Mouse (Mus musculus): Measurements from ENCODE around the gene Wdr54. TPM values are rescaled to one million over a fixed set of nuclear protein-coding genes. Genes with fewer than 3 reads are reported as not detected.

The Wdr54 gene
- polyA plus RNA-seq, 1 experiment = 7.3 TPM

DNA sequence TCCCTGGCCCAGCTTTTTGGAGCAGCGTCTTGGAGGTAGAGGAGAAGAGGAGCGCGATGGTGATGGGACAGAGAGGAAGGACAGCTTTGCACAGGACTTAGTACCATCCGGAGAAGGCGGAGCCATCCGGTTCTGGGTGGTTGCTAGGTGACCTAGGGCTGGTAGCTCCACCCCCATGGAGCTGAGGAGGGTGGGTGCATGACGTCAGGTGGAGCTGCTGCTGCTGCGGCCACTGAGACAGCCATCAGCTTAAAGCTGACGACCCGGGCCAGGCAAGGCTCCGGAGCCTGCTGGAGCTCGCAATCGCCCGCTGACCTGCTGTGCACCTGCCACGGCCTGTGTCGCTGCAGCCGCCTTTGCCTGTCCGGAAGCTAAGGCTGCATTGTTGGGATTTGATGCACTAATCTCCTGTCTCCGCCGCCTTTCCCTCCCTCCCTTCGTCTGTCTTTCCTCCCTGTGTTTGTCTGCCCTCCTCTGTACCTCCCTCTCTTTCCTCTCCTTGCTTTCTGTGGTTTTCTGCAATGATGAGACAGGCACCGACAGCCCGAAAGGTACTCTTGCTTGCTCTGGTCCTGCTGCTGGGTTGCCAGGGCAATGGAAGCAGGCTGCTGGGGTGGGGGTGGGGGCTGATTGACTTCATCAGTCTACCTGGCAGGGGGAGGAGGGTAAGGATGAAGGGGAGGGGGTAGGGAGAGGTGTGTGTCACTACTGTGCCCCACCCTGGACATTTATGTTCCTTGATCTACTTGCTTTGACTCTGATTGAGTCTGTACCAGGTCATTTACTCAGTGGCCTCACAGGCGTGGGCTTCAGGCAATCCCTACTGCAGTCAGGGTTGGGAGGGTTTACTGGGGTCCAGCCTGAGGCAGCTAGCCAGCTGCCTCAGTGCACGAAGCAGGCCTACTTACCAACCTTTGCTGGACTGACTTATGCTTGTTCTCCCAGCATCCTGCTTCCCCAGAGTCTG is 30.0 kb upstream of the Wdr54 start:
- no peaks in the 10 kb centered on the region for H3K27me3 ChIP-seq (ENCODE audit: control insufficient read depth, insufficient read depth, low read length, poor library complexity, severe bottlenecking)
- H3K36me3 ChIP-seq (ENCODE audit: control insufficient read depth, insufficient read depth, low read length, poor library complexity, severe bottlenecking) = 0 out of 2 replicates have a peak, but pooled peaks cover 2% of the 10 kb centered on the region
- H3K27ac ChIP-seq (ENCODE audit: insufficient read depth, low read length) = no peak overlapping the region
- no peak for TF ChIP-seq EP300 (IDR thresholded peaks at IDR 0.05; ENCODE audit: insufficient read depth, low read depth, low read length)
- no peak overlapping the region for H3K9ac ChIP-seq (ENCODE audit: low read depth, poor library complexity, severe bottlenecking)
- H3K9me3 ChIP-seq (replicated peaks; ENCODE audit: control insufficient read depth, insufficient read depth, low read length, poor library complexity, severe bottlenecking) = no peaks in the 10 kb centered on the region
- H3K4me1 ChIP-seq (ENCODE audit: control insufficient read depth, insufficient read depth, low read length) = peaks cover 1% of the 10 kb centered on the region
- peak overlapping the region; percentile 38 for H3K4me3 ChIP-seq (ENCODE audit: low read depth, low read length)

DNA sequence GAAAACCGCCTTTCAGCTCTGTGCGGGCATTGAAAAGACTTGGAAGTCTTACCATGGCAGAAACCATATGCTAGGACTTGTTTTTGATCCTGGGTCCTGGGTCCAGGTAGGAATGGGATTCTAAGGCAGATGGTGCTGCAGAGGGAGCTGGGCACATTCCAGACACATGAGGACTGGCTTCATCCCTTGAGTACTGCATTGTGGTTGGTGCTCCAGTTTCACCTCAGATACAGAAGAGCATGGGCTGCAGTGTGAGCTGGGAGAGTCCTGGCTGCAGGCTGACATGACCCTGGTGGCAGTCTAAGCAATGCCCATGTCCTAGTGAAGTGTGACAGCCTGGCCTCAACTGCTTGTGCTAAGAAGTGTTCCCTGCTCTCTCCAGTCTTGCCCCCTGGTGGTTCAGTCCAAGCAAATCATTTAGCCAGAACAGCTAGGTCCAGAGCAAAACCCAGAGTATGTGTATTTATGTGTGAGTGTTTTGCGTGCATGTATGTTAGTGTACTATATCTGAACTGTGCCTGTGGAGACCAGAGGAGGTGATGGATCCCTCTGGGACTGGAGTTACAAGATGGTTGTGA is 28.8 kb upstream of the Wdr54 start:
- Histone ChIP-seq H3K4me1 (ENCODE audit: control insufficient read depth, insufficient read depth, low read length) (peaks cover 1% of the 10 kb centered on the region), H3K36me3 (ENCODE audit: control insufficient read depth, insufficient read depth, low read length, poor library complexity, severe bottlenecking) (0 out of 2 replicates have a peak, but pooled peaks cover 2% of the 10 kb centered on the region)

DNA sequence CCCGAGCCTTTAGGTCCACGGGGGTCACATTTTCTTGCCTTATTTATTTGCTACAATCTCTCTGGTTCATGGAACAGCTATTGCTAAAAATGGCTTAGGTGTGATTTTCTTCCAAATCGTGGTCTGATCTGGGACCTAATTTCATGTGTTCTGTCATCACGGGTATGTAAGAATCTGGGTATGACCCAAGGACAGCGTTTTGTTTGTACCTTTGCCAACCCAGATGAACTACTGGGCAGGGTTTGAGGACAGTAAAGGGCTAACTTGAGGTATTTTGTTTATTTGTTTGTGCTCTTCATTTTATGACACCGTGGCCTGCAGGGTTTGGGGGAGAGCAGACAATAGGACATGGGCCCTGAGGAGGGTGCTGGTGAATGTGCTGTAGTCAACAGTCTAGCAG is 24.4 kb upstream of the Wdr54 start:
- Histone ChIP-seq H3K27me3 (ENCODE audit: control insufficient read depth, insufficient read depth, low read length, poor library complexity, severe bottlenecking) (no peaks in the 10 kb centered on the region), H3K4me3 (ENCODE audit: low read depth, low read length) (no peak overlapping the region), H3K36me3 (ENCODE audit: control insufficient read depth, insufficient read depth, low read length, poor library complexity, severe bottlenecking) (0 out of 2 replicates have a peak, but pooled peaks cover 2% of the 10 kb centered on the region), H3K9ac (ENCODE audit: low read depth, poor library complexity, severe bottlenecking) (no peak overlapping the region), H3K27ac (ENCODE audit: insufficient read depth, low read length) (no peak overlapping the region), H3K4me1 (ENCODE audit: control insufficient read depth, insufficient read depth, low read length) (no peaks in the 10 kb centered on the region), H3K9me3 (replicated peaks; ENCODE audit: control insufficient read depth, insufficient read depth, low read length, poor library complexity, severe bottlenecking) (no peaks in the 10 kb centered on the region)
- no peak for TF ChIP-seq CTCF (IDR thresholded peaks at IDR 0.05; ENCODE audit: low read depth, low read length)
- TF ChIP-seq EP300 (IDR thresholded peaks at IDR 0.05; ENCODE audit: insufficient read depth, low read depth, low read length) = no peak
- no peak for TF ChIP-seq POLR2A (IDR thresholded peaks at IDR 0.05; ENCODE audit: insufficient read depth, low read length)

More for the DNA sequence above, 28.8 kb upstream of the Wdr54 start:
- Histone ChIP-seq H3K9me3 (replicated peaks; ENCODE audit: control insufficient read depth, insufficient read depth, low read length, poor library complexity, severe bottlenecking) (no peaks in the 10 kb centered on the region), H3K27ac (ENCODE audit: insufficient read depth, low read length) (no peak overlapping the region), H3K4me3 (ENCODE audit: low read depth, low read length) (no peak overlapping the region), H3K9ac (ENCODE audit: low read depth, poor library complexity, severe bottlenecking) (no peak overlapping the region), H3K27me3 (ENCODE audit: control insufficient read depth, insufficient read depth, low read length, poor library complexity, severe bottlenecking) (no peaks in the 10 kb centered on the region)
- TF ChIP-seq CTCF (IDR thresholded peaks at IDR 0.05; ENCODE audit: low read depth, low read length) = peak; percentile 3
- TF ChIP-seq POLR2A (IDR thresholded peaks at IDR 0.05; ENCODE audit: insufficient read depth, low read length) = no peak

GRCm38 (mm10) chr6:83179390-83180117 is 23.4 kb upstream of the Wdr54 start:
- H3K9me3 ChIP-seq (replicated peaks; ENCODE audit: control insufficient read depth, insufficient read depth, low read length, poor library complexity, severe bottlenecking) = no peaks in the 10 kb centered on the region
- no peak overlapping the region for H3K4me3 ChIP-seq (ENCODE audit: low read depth, low read length)
- TF ChIP-seq EP300 (IDR thresholded peaks at IDR 0.05; ENCODE audit: insufficient read depth, low read depth, low read length) = no peak
- TF ChIP-seq CTCF (IDR thresholded peaks at IDR 0.05; ENCODE audit: low read depth, low read length) = no peak
- no peaks in the 10 kb centered on the region for H3K27me3 ChIP-seq (ENCODE audit: control insufficient read depth, insufficient read depth, low read length, poor library complexity, severe bottlenecking)
- 0 out of 2 replicates have a peak, but pooled peaks cover 2% of the 10 kb centered on the region for H3K36me3 ChIP-seq (ENCODE audit: control insufficient read depth, insufficient read depth, low read length, poor library complexity, severe bottlenecking)
- no peak overlapping the region for H3K27ac ChIP-seq (ENCODE audit: insufficient read depth, low read length)
- H3K4me1 ChIP-seq (ENCODE audit: control insufficient read depth, insufficient read depth, low read length) = no peaks in the 10 kb centered on the region
- H3K9ac ChIP-seq (ENCODE audit: low read depth, poor library complexity, severe bottlenecking) = no peak overlapping the region

DNA sequence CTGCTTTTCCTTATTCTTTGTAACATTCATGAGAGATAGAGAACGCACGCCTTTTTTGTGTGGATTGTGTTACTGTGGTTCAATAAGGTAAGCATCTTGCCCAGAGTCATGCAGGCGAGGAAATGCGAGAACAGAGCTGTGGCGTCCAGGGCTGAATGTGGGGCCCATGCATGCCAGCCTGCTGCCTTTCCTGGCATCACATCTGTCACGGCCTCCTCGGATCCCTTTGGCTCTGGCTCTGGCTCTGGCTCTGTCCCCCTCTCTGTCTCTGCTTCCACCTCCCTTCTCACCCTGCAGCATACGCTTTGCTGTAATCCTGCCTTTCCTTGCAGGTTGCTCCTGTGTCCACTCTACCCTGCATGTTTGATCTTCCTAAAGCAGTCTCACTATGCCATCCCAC is 19.8 kb upstream of the Wdr54 start:
- Histone ChIP-seq H3K9me3 (replicated peaks; ENCODE audit: control insufficient read depth, insufficient read depth, low read length, poor library complexity, severe bottlenecking) (no peaks in the 10 kb centered on the region), H3K4me1 (ENCODE audit: control insufficient read depth, insufficient read depth, low read length) (peaks cover 3% of the 10 kb centered on the region), H3K4me3 (ENCODE audit: low read depth, low read length) (no peak overlapping the region), H3K27me3 (ENCODE audit: control insufficient read depth, insufficient read depth, low read length, poor library complexity, severe bottlenecking) (no peaks in the 10 kb centered on the region), H3K27ac (ENCODE audit: insufficient read depth, low read length) (no peak overlapping the region), H3K9ac (ENCODE audit: low read depth, poor library complexity, severe bottlenecking) (no peak overlapping the region), H3K36me3 (ENCODE audit: control insufficient read depth, insufficient read depth, low read length, poor library complexity, severe bottlenecking) (no peaks in the 10 kb centered on the region)
- TF ChIP-seq EP300 (IDR thresholded peaks at IDR 0.05; ENCODE audit: insufficient read depth, low read depth, low read length) (no peak), CTCF (IDR thresholded peaks at IDR 0.05; ENCODE audit: low read depth, low read length) (no peak), POLR2A (IDR thresholded peaks at IDR 0.05; ENCODE audit: insufficient read depth, low read length) (no peak)

Data from ES-Bruce4 (cell line).